Mouse (Mus musculus) urinary bladder, adult 2 months (tissue): ENCODE measurements around the gene Cyb5d1. TPM values are rescaled to one million over a fixed set of nuclear protein-coding genes. Genes with fewer than 3 reads are reported as not detected.

Experiments
- DNase-seq: peaks from one replicate; pipeline ENCODE4 v3.0.0; 2022; ENCODE audit warnings: low spot score
- polyA plus RNA-seq: library from polyadenylated mRNA; depleted of rRNA; stranded (reverse); fragments of >200 nt; gene quantifications from 2 replicates; pipeline ENCODE4 v1.2.3, GENCODE M21; 2012

The Cyb5d1 gene
- polyA plus RNA-seq, 1 experiment: 43.0 TPM

DNA sequence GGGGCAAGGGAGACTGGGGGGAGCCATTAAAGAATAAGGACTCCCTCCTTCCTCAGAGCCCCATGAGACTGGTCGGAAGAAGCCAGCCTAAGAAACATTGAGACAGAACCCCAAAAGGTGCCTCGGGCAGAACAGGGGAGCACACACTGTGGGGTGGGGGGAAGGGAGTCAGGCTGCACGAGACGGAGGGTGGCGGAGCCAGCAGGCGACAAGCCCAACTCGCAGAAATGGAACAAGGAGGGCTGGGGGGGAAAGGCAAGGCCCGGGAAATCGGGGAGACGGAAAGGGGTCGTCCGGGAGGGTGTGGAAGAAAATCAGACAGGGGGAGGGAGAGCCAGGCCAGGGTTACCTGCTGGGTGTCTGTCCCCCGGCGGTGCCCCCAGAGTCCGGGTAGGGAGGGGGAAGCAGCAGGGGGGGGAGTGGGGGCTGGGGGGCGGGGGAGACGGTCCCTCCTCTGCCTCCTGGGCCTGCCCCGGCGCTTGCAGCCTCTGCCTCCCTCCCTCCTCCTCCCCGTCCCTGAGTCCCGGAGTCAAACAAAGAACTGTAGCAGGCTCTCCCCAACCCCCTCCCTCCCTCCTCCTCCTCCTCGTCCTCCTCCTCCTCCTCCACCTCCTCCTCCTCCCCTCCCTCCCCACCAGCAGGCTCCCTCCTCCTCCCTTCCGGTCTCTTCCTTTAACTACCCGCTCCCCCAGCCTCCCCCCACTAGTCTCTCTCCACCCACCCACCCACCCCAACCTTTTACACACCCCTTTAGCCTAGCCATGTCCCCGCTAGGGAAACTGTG is 20.4 kb upstream of the Cyb5d1 start:
- DNase-seq: no peak

DNA sequence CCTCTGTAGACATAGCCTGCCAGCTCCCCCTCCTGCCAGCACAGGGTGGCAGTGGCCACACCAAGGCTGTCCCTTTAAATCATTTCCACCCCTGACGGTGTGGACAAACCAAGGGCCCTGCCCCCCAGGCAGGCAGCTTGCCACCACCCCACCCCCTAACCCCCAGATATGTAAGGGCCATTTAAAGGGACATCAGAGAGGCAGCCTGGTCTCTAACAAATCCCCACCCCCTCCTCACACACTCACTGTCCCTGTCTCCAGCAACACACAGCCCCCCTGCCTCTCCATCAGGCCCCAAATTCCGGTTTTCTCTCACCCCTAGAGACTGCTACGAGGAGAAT is 19.9 kb upstream of the Cyb5d1 start:
- DNase-seq: no peak

DNA sequence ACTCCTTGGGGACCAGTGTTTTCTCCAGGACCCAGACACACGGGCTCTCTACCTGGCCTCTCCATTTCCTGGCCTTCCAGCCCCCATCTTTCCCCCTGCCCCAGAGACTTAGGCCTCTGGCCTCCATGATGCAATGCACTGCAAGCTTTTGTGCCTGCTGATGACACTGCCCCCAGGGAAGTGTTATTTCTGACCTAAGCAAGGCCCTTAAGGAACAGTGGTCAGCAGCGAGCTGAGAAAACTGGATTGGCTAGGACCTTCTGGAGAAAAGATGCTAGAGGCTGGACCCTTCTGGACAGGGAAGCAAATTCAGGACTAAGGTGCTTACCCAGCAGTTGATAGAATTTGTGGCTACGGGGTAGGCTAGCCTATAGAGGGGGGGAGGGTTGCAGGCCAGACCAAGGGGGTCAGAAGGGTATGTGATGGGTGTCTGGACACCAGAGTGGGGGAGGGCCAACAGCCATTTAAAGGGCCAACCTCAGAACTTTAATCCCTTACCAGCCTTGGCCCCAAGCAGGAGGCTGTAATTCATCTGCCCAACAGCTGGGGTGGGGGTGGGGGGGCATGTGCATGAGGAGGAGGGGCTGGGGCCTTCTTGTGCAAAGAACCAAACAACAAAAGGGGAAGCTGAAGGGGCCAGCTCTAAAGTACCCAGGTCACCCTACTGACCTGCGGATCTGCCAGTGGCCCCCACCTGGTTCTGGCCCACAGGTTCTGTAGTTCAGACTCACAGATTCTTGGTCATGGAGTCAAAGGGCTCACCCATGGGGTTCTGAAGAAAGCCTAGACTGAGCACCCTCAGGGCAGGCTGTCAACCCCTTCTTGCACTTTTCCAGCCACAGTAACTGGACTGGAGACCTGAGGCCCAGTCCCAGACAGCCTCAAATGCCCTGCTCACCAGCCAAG is 19.2 kb upstream of the Cyb5d1 start:
- no peak for DNase-seq

DNA sequence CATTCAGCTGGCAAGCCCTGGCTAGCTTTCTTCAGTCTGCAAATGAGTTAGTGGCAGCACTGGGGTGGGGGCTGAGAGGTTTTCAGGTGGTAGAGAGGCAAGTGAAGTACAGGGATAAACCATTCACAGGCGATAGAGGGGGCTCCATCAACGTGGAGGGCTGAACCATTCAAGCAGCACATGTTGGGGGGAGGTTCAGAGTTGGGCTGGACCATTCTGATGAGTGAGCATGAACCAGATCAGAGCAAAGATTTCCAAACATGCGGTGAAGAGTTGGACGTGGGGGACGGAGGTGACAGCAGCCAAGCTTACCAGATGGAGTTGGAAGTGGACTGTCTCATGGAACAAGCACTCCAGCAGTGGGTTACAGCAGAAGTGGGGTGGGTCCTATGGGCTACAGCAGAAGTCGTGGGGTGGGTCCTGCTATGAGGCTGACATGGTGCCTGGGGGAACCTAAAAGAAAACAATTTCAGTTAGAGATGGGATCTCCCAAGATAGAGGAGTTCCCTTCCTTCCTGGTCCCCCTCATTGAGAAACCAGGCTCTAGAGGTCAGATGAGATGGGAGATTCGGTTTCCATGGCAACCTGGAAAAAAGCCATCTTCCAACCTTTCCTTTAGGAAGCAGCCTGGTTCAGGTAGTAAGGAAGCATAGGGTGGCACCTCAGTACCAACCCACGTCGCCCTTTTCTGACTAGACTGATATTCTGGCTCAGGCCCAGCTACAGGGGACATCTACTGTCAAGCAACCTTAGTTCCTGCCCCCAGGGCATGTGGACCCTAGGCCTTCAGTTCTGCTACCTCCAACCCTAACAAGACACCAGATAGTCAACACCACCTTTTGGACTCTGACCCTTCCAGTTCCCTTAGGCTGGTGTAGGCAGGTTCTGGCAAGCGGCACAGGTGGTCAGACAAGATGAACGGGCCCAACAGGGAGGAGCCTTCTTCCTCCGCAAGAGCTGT is 18.1 kb upstream of the Cyb5d1 start, which contains the start of gene Kdm6b:
TSS of gene Kdm6b (minus strand) at position 455 of the 961 bp plus-strand sequence.
- DNase-seq: peak; percentile 55

DNA sequence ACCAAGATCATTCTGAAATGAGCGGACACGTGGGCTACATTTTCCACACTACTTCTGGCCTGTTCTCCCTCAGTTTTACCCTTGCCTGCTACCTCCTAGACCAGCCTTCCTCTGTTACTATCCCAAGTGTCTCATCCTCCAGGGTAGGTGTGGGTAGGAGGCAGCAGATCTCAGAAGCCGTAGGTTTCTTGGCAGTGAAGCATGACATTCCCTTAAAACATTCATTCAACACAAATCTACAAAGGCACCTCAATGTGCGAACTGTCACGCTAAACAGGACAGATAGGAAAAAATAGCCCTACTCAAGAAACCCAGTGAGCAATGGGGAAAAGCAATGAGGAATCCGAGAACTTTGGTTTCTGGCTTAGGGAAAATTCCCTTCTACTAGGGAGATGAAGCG is 17.1 kb upstream of the Cyb5d1 start:
- DNase-seq: no peak

DNA sequence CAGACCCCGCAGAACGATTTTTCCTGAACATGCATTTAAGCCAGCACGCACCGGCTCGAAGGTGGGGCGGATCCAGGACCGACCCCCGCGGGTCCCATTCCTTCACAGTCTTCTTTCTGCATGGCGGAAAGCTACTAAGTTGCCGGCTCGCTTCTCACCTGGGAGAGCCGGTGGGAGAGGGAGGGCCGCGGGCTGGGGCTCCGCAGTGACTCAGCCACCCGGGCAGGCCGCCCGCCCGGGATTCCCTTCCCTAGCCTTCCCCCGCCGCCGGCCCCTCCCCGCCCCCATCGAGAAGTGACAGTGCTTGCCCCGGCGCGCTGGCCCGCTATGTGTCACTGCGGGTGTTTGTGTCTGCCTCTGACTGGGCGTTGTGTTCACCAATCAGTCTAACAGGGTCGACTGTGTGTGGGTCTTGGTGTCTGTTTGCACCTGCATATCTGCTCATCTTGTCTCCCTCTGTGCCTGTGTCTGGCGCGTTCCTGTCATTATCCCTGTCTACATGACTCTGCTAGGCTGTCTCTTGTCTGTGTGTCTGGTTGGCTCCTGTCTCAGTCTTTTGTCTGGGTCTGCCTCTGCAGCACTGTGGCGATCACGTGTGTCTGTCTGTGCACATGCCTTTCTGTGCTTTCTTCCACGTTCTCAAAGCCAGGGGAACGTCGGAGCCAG is 16.2 kb upstream of the Cyb5d1 start:
- peak; percentile 70 for DNase-seq

DNA sequence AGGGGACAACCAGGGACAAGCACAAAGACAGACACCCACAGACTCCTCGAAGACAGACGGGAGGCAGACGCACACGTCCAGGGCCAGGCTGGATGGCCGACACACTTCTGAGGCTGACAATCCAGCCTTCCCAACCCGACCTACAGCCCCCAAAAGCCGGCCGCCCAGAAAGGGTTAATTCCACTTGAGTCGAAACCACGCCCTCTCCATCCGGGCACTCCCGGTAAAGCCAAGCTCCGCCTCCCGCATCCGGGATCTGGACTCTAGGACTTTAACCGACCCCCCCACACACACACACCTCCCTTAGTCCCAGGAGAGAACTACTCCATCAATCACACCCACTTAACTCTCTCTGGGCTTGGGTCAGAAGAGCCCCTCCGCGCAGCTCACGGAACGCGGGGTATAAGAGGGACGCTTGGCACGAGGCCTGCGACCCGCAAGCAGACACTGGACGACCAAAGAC is 15.7 kb upstream of the Cyb5d1 start:
- peak; percentile 82 for DNase-seq

DNA sequence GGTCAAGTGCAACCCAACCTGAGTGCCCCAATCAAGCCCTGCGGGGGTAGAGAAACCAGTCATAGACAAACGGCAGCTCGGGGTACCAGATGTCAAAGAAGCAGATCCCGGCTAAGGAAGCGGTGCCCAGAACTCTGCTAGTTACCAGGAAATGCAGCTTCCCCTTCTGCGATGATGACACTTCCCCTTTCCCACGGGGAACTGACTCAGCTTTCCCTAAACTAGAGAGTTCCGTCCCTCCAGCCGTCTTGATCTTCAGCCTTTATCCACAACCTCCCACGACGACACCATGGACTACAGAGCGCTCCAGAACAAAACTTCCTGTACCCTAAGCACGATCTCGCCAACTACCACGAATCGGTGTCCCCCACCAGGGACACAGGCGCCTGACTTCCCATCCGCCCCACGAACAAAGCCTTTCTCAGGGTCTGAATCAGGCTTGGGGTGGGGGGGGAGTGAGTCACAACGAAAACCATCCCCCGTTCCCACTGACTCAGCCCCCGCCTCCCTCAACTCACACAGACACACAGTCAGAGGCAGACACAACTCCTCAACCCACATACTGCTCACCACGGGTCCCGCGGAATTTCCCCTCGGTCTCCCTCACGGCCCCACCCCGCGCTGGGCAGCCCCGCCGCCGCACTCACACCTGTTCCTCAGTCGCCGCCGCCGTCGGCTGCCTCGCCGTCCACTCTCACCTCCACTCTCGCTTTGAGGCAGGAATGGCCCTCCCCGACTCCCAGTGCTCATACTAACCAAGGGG is 15.1 kb upstream of the Cyb5d1 start:
- no peak for DNase-seq

DNA sequence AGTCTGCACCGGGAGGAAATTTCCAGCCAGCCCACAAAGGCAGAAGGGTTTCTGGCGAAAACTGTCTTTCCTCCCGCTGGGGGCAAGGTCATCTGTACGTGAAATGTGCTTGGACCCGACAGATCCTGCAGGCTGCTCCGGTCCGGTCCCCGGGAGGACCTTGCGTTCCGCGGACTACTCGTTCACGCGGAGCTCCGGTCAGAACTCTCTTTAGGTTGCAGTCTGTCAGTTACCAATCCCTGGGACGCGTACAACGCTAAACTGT is 14.5 kb upstream of the Cyb5d1 start:
- no peak for DNase-seq

DNA sequence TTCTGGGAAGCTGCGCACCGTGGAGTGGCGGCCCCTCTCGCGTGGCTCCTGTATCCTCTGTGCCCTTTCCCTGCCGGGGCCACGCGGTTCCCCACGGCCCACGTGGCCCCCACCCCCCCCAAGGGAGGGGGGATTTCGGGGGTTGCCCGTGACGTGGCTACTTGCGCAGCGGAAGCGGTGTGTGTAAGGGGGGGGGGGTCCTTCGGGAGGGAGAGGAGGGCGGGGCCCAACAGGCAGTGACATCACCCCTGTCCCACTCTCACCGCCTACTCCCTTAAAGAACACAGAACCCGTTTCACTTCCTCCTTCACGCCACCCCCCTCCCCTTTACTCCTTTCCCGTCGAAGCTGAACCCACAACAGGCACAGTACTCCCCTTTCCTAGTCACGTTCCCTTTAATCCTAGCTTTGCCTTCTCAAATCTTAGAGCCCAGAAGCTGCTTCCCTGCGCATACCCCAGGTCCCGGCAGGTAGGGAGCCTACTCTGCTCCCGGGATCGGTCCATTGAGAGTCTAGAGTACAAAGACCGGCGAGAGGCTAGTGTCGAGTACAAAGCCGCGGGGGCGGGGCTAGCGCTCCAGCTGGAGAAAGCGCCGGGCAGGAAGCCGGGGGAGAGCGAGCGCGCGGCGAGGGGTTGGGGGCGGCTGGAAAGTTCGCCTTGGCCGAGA is 14.1 kb upstream of the Cyb5d1 start:
- DNase-seq: peak; percentile 75

DNA sequence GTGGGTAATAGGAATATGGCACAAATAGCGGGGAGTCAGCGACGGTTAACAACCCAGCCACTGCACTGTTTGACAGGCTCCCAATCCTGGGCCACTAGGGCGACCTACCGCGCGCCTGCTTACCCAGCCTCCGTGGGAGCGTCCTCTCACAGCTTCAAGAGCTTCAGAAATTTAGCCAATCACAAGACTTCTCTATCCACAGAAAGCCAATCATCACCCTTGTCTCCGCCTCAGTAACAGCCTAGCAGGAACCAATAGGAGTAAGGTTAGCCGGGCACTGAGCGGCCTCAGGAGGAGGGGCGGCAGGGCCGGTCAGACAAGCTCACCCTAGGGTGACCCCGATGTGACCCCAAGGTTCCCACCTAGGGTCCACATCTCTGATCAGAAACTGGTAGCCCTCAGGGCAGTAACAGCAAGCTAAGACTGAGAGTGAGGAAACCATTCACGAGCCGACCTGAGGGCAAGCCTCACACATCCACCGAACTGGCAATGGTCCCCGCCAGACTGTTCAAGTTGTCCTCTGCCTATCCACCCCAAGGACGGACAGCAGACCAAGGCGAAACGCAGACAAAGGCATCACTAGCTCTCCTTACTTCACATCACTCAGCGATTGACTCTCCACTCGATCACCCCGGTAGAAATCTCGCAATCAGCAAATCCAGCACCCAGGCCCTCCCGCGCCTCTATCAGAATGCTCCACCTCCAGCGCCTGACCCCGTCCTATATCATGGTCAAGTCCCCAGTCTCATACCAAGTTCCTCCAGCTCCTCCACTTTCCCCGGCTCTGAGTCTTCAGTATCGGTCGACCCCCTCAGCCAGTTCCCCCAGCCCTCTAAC is 13.3 kb upstream of the Cyb5d1 start:
- peak; percentile 65 for DNase-seq

DNA sequence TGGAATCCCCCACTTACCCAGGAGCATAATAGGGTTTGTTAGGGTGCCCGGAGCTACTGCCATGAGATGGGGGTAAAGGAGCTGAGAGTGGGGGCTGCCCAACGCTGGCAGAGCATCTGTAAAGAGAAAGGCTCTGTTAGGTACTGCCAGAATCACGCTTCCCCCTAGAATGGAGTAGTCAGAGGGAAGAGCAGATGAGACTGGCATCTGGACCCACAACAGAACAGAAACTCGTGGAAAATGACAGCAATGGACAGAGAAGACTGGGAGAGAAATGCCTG is 12.2 kb upstream of the Cyb5d1 start:
- DNase-seq: no peak

DNA sequence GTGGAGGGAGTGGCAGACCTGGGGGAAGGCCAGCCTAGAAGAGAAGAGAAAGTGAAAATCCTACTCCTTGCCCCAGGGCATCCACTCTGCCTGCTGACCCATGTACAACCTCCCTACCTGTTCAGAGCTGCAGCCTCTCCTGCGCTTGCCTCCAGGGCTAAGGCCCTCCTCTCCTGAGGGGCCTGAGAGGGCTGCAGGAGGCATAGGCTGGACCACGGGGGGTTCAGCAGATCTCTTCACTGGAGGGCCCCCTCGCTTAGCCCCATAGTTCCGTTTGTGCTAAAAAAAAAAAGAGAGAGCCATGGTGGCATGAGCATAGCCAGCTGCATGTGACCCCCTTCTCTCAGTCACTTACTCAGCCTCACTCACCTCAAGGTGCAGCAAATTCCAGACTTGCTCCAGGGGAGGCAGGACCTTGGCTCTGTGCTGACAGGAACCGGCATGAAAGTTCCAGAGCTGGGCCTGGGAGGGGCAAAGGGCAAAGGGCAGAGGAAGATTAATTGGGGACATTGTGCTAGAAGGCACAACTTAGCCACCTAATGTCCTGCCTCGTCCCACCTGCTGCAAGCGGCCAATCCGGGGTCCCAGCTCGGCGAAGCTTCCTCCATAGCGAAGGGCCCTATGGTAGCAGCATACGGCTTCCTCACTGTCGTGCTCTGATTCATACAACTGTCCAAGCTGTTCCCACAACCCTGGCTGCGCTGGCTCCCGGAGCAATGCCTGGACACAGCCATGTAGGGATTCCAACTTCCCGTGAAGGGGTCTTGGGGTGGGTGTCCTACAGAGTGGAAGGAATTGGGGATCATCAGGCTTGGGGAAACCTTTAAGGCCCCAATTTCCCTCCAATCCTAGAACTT is 11.7 kb upstream of the Cyb5d1 start:
- DNase-seq: no peak

DNA sequence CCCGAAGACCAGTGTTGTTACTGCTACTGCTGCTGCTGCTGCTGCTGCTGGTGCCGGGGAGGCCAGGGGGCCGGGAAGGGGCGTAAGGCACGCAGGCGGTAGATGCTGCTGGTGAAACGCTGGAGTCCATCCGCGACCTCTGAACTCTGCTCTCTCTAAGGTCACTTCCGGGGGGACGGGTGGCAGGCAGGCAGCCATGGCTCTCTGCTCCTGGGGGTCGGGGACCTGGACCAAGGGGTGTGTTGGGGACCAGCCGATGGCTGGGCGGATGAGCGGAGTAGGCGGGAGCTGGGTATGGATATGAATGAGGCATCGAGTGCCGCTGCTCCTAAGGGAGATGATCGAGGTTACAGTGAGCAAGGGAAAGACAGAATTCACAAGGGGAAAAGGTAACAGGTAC is 10.9 kb upstream of the Cyb5d1 start:
- DNase-seq: no peak

DNA sequence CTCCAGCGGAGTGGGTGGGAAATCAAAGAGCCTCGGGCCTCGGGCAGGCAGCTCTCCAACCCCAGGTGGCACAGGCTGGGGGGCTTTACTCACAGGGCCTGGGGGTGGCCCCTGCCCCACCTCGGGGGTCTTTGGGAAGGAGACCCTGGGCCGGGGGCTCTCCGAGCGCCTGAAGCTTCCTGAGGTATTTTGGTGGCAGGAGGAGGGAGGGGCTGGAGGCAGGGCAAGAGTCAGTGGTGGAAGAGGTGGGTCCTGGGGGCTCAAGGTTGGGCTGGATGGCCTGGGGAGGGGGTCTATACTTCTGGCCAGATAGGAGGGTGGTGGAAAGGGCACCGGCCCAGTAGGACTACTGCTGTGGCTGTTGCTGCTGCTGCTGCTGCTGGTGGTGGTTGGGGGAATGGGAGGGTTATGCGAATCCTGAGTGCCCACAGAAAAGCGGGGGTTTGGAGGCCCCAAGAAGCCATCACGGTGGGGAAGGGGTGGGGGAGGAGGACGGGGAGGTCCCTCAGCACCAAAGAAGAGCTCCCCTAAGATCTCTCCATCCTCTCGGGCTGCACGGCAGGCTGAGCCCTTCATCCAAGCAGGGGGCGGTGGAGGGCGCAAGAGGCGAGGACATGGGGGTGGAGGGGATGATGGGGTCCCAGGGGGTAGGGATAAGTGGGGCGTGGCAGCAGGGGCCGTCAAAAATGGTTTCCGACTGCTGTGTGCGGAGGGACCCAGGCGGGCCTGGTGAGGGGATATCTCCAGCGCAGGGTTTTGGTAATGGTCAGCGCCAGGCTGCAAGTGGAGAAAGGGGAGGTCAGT is 10.2 kb upstream of the Cyb5d1 start:
- no peak for DNase-seq

DNA sequence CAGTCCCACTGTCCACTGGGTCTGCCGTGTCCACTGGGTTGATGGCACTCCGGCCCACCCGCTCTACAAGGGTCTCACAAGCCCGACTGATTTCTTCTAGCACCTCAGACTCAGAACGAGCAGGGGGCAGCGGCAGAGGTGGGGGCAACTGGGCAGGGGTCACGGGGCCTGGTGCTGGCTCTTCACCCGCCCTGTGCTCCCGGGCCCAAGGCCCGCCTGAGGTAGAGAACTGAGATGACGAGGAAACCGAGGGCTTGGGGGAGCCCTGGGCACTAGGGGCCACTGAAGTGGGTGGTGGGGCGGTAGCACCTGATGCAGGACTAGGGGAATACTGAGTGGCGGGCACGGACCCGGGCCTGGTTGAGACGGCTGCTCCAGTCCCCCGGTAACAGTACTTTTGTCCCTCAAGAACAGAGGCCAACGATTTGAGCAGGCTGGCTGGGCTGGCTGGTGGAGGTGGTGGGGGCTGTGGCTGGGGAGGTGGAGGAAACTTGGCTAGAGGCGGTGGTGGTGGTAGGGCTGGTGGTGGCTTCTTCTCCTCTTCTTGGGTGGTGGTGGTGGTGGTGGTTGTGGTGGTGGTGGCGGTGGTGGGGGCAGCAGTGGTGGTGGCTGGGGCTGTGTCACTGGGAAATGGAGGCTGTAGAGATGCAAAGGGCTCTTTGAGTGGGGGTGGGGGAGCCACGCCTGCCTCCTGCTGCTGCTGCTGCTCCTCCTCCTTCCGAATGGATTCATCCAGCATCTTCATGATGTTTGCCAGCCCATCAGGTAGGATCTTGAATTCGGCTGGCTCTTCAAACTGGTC is 9.4 kb upstream of the Cyb5d1 start:
- no peak for DNase-seq
